Mouse (Mus musculus): Measurements from ENCODE around the gene Traf3ip1.

DNA sequence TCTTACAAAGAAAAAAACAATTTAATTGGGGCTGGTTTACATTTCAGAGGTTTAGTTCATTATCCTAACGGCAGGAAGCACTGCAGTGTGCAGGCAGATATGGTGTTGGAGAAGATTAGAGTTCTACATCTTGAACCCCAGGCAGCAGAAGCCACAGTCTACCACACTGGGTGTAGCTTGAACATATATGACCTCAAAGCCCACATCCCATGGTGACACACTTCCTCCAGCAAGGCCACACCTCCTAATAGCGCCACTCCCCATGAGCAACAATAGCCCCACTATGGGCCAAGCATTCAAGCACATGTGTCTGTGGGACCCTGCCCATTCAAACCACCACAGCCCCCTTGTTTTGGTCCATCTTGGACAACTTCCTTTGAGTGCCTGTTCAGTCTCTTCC is 72.8 kb downstream of the Traf3ip1 start:
- no peak for TF ChIP-seq POLR2A (IDR thresholded peaks at IDR 0.05; ENCODE audit: borderline replicate concordance, insufficient read depth, low read length)
- no peak for TF ChIP-seq CTCF (IDR thresholded peaks at IDR 0.05; ENCODE audit: borderline replicate concordance, insufficient read depth, low read depth, low read length)
